Mouse (Mus musculus) spleen, postnatal 4 days (tissue): Measurements from ENCODE around the gene Aoc1.
"Not testable (repeated sequence)": the region's sequence is repeated elsewhere in the genome, so short reads cannot be mapped to it uniquely, and the experiment has no call there.

Experiments
- DNase-seq, 2 experiments: peaks; one replicate each; pipeline ENCODE4 v3.0.0; 2022; ENCODE audit warnings: low spot score in 2 of 2

Aoc1 gene

GRCm38 (mm10) chr6:48860851-48861250 is 11.8 kb upstream of the Aoc1 start:
- DNase-seq = no peak

GRCm38 (mm10) chr6:48861616-48862280 is 10.9 kb upstream of the Aoc1 start:
- DNase-seq = no peak

- no peak for DNase-seq
These were observed 9.9 kb upstream of the Aoc1 start for GRCm38 (mm10) chr6:48862816-48863215.

GRCm38 (mm10) chr6:48863488-48863887 is 9.2 kb upstream of the Aoc1 start:
- no peak for DNase-seq

- no peak for DNase-seq
These were observed 8.5 kb upstream of the Aoc1 start for GRCm38 (mm10) chr6:48864181-48864580.

- DNase-seq = no peak
These were observed 8.0 kb upstream of the Aoc1 start for GRCm38 (mm10) chr6:48864723-48865122.

GRCm38 (mm10) chr6:48865152-48865745 is 7.4 kb upstream of the Aoc1 start:
- no peak for DNase-seq

GRCm38 (mm10) chr6:48866355-48866950 is 6.2 kb upstream of the Aoc1 start:
- not testable (repeated sequence) for DNase-seq

GRCm38 (mm10) chr6:48867158-48867557 is 5.5 kb upstream of the Aoc1 start:
- no peak for DNase-seq

GRCm38 (mm10) chr6:48869774-48870173 is 2.9 kb upstream of the Aoc1 start:
- DNase-seq = no peak

- peak; percentile 3 to 28 for DNase-seq
These were observed 1.9 kb downstream of the Aoc1 start for GRCm38 (mm10) chr6:48874576-48874975.

- DNase-seq = peak; percentile 8 to 36
These were observed 2.8 kb downstream of the Aoc1 start for GRCm38 (mm10) chr6:48875515-48875914.

- peak; percentile 3 to 33 for DNase-seq
These were observed 3.9 kb downstream of the Aoc1 start for GRCm38 (mm10) chr6:48876510-48877135.

GRCm38 (mm10) chr6:48894203-48894602 is 21.5 kb downstream of the Aoc1 start:
- DNase-seq = peak in 1 of 2 experiments; percentile 25

GRCm38 (mm10) chr6:48894938-48895818 is 22.5 kb downstream of the Aoc1 start:
- peak in 1 of 2 experiments; percentile 40 for DNase-seq

GRCm38 (mm10) chr6:48895941-48896340 is 23.2 kb downstream of the Aoc1 start:
- DNase-seq = no peak

GRCm38 (mm10) chr6:48896956-48897355 is 24.3 kb downstream of the Aoc1 start:
- peak in 1 of 2 experiments; percentile 24 for DNase-seq

GRCm38 (mm10) chr6:48901316-48901715 is 28.6 kb downstream of the Aoc1 start:
- DNase-seq = not testable (repeated sequence)

GRCm38 (mm10) chr6:48902511-48903406 is 30.1 kb downstream of the Aoc1 start:
- DNase-seq = peak in 1 of 2 experiments; percentile 51

- peak in 1 of 2 experiments; percentile 28 for DNase-seq
These were observed 30.7 kb downstream of the Aoc1 start for GRCm38 (mm10) chr6:48903437-48903836.
